Mouse (Mus musculus): ENCODE measurements at regions not wholly inside any gene's neighbourhood (a gene's known extent, or its start where the extent isn't known, plus 50 kb on each side); places are given as distances from the start of the nearest gene placed in this dataset.

DNA sequence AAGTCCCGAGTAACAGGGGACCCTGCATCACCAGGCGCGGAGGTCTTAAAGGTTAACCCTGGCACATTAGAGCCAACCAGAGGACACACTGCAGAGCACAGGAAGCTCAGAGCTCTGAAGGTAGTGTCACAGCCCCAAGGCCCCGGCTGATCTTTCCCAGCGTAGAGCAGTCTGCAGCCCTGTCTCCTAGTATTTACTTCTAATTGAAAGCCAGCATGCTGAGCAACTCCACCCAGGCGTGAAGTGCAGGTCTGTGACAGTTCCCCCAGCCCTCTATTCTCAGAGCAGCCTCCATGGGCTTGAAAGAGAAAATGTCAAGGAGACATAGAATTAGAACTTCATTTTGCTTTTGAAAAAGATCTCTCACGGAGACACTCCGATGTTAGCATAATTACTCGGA lies 187.0 kb upstream of the Rybp start:
- no peak for TF ChIP-seq EP300 (IDR thresholded peaks at IDR 0.05; ENCODE audit: low read depth)
- TF ChIP-seq CTCF (IDR thresholded peaks at IDR 0.05; ENCODE audit: low read depth), result no peak

All from liver, embryonic 14.5 days (tissue).